Mouse (Mus musculus) lung, postnatal 14 days (tissue): ENCODE data around the gene Tmem8.

Source experiments
- DNase-seq: peaks from one replicate; pipeline ENCODE4 v3.0.0; 2021

Tmem8 gene

DNA sequence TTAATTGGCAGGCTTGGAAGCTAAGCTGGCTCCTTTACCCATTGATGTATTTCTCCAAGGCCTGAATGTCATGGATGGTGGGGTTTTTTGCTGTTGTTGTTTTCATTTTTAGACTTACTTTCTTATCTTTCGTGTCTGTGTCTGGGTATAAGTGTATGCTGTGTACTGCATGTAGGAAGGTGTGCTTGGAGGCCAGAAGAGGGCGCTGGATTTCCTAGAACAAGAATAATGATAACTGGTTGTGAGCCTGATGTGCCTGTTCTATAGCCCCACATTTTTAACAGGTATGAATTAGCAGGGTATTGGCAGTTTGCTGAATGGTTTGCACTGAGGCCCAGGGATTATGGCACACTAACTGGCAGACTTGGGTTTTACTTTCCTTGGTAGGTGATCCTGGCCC, 36.0 kb downstream of the Tmem8 start:
- no peak for DNase-seq

- no peak for DNase-seq
These were observed 39.0 kb downstream of the Tmem8 start for GRCm38 (mm10) chr17:26151886-26152630.

- DNase-seq: no peak
These were observed 49.6 kb downstream of the Tmem8 start for GRCm38 (mm10) chr17:26162736-26163135.

DNA sequence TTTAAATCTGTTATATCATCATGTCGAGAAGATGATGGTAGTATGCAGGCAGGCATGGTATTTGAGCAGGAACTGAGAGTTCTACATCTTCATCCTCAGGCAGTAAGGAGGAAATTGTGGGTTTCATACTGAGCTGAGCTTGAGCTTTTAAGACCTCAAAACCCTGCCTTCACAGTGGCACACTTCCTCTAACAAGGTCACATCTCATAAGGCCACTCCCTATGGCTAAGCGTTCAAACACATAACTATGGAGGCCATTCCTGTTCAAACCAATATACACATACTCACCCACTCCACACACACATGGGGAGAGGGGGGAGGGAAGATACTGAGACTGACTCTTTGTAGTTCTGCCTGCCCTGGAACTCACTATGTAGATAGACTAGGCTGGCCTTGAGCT, 54.9 kb downstream of the Tmem8 start:
- no peak for DNase-seq
